In genomic region chr2:27734328-27734727, GRCm38 (mm10) we compare ENCODE assay signal across 10 mouse cellular contexts. TPM values are rescaled to one million over a fixed set of nuclear protein-coding genes. Genes with fewer than 3 reads are reported as not detected.
DNase-seq lines count a peak whose midpoint lies in the region; ATAC-seq and TF ChIP-seq lines count a peak whose summit lies in the region.
"Had no signal": no experiment of that assay in that cellular context is flagged by ENCODE, and none has a peak within 500 bp of the region (broad histone marks: within the 10 kb centered on the region; RNA-seq: fewer than 3 reads in every experiment).

No protein-coding gene starts in this region.

- peak; percentile 72 for DNase-seq in kidney, adult 2 months
- DNase-seq in kidney, adult 9 months, result no peak
- DNase-seq in embryonic facial prominence, embryonic 14.5 days (ENCODE audit: low spot score), result peak; percentile 68
- peak; percentile 23 to 66 for DNase-seq in lung, postnatal 4 days
- DNase-seq in cerebellum, adult 2 months, result no peak
- DNase-seq in layer of hippocampus, adult 9-11 months, result no peak
- no peak for DNase-seq in layer of hippocampus, adult 11-12 months (ENCODE audit: low spot score)
- DNase-seq: retina, postnatal 1 day had no signal

- 10% methylated on average over 1 of the region's 1 CpGs for WGBS in kidney, adult 2 months
- WGBS in embryonic facial prominence, embryonic 14.5 days, result 0% methylated on average over 1 of the region's 1 CpGs
- WGBS in intestine, embryonic 16.5 days, result 22% methylated on average over 1 of the region's 1 CpGs
- 50% methylated on average over 1 of the region's 1 CpGs for WGBS in cerebellum, adult 2 months

- H3K4me1 ChIP-seq in kidney, adult 2 months (ENCODE audit: control insufficient read depth, insufficient read depth, low read length), result peaks cover 28% of the 10 kb centered on the region
- H3K4me1 ChIP-seq in embryonic facial prominence, embryonic 14.5 days (ENCODE audit: control insufficient read depth, insufficient read depth, low read length), result peaks cover 44% of the 10 kb centered on the region
- H3K4me1 ChIP-seq in intestine, embryonic 16.5 days (ENCODE audit: control insufficient read depth, insufficient read depth, low read length), result peaks cover 42% of the 10 kb centered on the region
- peaks cover 18% of the 10 kb centered on the region for H3K4me1 ChIP-seq in cerebellum, adult 2 months (ENCODE audit: control insufficient read depth, insufficient read depth, low read length)

- no peaks in the 10 kb centered on the region; the same call in 1 of the 2 replicates for H3K36me3 ChIP-seq in kidney, adult 2 months (ENCODE audit: control insufficient read depth, insufficient read depth, low read length)
- peaks cover 15% of the 10 kb centered on the region for H3K36me3 ChIP-seq in embryonic facial prominence, embryonic 14.5 days (ENCODE audit: control insufficient read depth, insufficient read depth, low read length)
- H3K36me3 ChIP-seq in intestine, embryonic 16.5 days (ENCODE audit: control insufficient read depth, insufficient read depth, low read length), result 0 out of 2 replicates have a peak, but pooled peaks cover 3% of the 10 kb centered on the region

- TF ChIP-seq POLR2A in kidney, adult 2 months (IDR thresholded peaks at IDR 0.05; ENCODE audit: low read depth, low read length), result no peak
- no peak for TF ChIP-seq POLR2A in cerebellum, adult 2 months (IDR thresholded peaks at IDR 0.05; ENCODE audit: borderline replicate concordance, insufficient read depth, low read length)

- peak overlapping the region; percentile 45; the same call in 1 of the 2 replicates for H3K9ac ChIP-seq in embryonic facial prominence, embryonic 14.5 days (ENCODE audit: low read depth, low read length)
- peak overlapping the region; percentile 12; the same call in 1 of the 2 replicates for H3K9ac ChIP-seq in intestine, embryonic 16.5 days (ENCODE audit: low read depth, low read length)

- H3K9me3 ChIP-seq in embryonic facial prominence, embryonic 14.5 days (ENCODE audit: control insufficient read depth, low read length), result no peaks in the 10 kb centered on the region
- H3K9me3 ChIP-seq in intestine, embryonic 16.5 days (ENCODE audit: control insufficient read depth, low read length), result no peaks in the 10 kb centered on the region

- H3K4me3 ChIP-seq in kidney, adult 2 months (ENCODE audit: insufficient read depth, low read depth, low read length), result no peak overlapping the region
- no peak overlapping the region for H3K4me3 ChIP-seq in embryonic facial prominence, embryonic 14.5 days (ENCODE audit: low read depth, low read length)
- H3K4me3 ChIP-seq in intestine, embryonic 16.5 days (ENCODE audit: low read length), result no peak overlapping the region
- H3K4me3 ChIP-seq in cerebellum, adult 2 months (replicated peaks; ENCODE audit: insufficient read depth, low read depth, low read length), result no peak overlapping the region

- H3K27me3 ChIP-seq in kidney, adult 2 months (replicated peaks; ENCODE audit: control insufficient read depth, insufficient read depth, low read length), result no peaks in the 10 kb centered on the region
- no peaks in the 10 kb centered on the region for H3K27me3 ChIP-seq in embryonic facial prominence, embryonic 14.5 days (replicated peaks; ENCODE audit: control insufficient read depth, insufficient read depth, low read length)
- H3K27me3 ChIP-seq in intestine, embryonic 16.5 days (replicated peaks; ENCODE audit: control insufficient read depth, insufficient read depth, low read length), result no peaks in the 10 kb centered on the region
- no peaks in the 10 kb centered on the region for H3K27me3 ChIP-seq in cerebellum, adult 2 months (ENCODE audit: control insufficient read depth, insufficient read depth, low read length)
- H3K27me3 ChIP-seq: Patski had no signal

- TF ChIP-seq CTCF in kidney, adult 2 months (conservative IDR thresholded peaks at IDR 0.05; ENCODE audit: insufficient read depth, insufficient read length, low read depth, low read length), result no peak
- no peak for TF ChIP-seq CTCF in cerebellum, adult 2 months (IDR thresholded peaks at IDR 0.05; ENCODE audit: borderline replicate concordance, insufficient read depth, low read depth, low read length)

- no peak overlapping the region; the same call in 1 of the 2 replicates for H3K27ac ChIP-seq in kidney, adult 2 months (ENCODE audit: insufficient read depth, low read depth, low read length)
- H3K27ac ChIP-seq in embryonic facial prominence, embryonic 14.5 days (replicated peaks; ENCODE audit: low read depth, low read length), result peak overlapping the region; percentile 69
- H3K27ac ChIP-seq in intestine, embryonic 16.5 days (ENCODE audit: low read length), result peak overlapping the region; percentile 20
- no peak overlapping the region for H3K27ac ChIP-seq in cerebellum, adult 2 months (ENCODE audit: insufficient read depth, low read length)

- ATAC-seq in embryonic facial prominence, embryonic 14.5 days (ENCODE audit: low read depth), result peak; percentile 62; the same call in 1 of the 2 replicates
- ATAC-seq in intestine, embryonic 16.5 days, result no peak

- H3K4me2 ChIP-seq in embryonic facial prominence, embryonic 14.5 days (ENCODE audit: low read depth, low read length), result no peak overlapping the region
- H3K4me2 ChIP-seq in intestine, embryonic 16.5 days (ENCODE audit: low read depth, low read length), result no peak overlapping the region

RNA-seq across cellular contexts. Expression of gene Rxra, which starts 58.1 kb away (rescaled TPM):
- 94.8 and 107 TPM in 2 replicates for polyA plus RNA-seq in kidney, adult 2 months (2012; rRNA removed)
- 11.3 and 11.5 TPM in 2 replicates for polyA plus RNA-seq in embryonic facial prominence, embryonic 14.5 days (2014; fragmentation: Nextera tagmentation; extraction: Ambion mirVana)
- 9.9 and 11.4 TPM in 2 replicates for polyA plus RNA-seq in intestine, embryonic 16.5 days (2015; fragmentation: Nextera tagmentation; extraction: Ambion mirVana)
- 14.9 and 17.5 TPM in 2 replicates for polyA plus RNA-seq in cerebellum, adult 2 months (2012; rRNA removed)

Comparison
In these comparisons a context has a peak if more than half of its experiments do, and no peak if none do; other contexts are left out.
1. DNase-seq: peak in kidney, adult 2 months (single experiment), embryonic facial prominence, embryonic 14.5 days (single experiment) and lung, postnatal 4 days (2 of 2); none in kidney, adult 9 months (single experiment), cerebellum, adult 2 months (0 of 2), layer of hippocampus, adult 9-11 months (single experiment) and layer of hippocampus, adult 11-12 months (single experiment).
2. H3K27ac ChIP-seq: peak in embryonic facial prominence, embryonic 14.5 days (single experiment) and intestine, embryonic 16.5 days (single experiment); none in kidney, adult 2 months (single experiment) and cerebellum, adult 2 months (single experiment).